Mouse (Mus musculus) ovary, postnatal 36 days (tissue): ENCODE data around the gene Add3.

Experiments
- DNase-seq: peaks from one replicate; pipeline ENCODE4 v3.0.0; 2022; ENCODE audit warnings: low spot score, mixed read lengths

Add3 gene

DNA sequence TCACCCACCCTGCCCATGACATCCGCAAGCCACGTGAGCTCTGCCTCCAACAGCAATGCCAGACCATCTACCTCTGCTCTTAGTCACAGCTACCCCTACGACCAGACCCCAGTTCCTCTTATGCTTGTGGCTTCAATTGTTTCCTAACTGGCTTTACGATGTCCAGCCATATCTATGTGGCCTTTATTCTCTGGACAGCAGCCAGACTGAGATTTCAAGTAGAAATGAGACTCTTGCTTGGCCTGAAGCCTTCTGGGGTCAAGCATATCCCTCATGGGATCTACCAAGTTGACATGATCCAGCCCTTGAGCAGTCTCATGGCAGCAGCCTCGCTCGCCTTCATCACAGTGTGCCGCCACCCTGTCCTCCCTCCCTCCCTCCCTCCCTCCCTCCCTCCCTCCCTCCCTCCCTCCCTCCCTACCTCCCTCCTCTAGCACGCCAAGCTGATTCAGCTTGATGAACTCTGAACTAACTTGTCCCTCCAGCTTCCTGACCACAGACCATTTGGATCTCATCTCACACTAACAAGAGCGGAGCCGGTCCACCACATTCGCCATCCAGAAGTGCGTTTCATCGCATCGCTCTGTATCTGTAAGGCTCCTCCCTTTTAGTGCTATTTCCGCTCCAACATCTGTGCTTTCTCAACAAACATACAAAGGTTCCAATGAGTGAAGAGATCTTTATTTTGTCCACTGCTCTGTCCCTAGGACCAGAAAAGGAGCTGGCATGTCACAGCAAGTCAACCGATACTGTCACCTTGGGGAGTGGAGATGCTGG, 9.7 kb upstream of the Add3 start:
- no peak for DNase-seq

GRCm38 (mm10) chr19:53132471-53132870, 7.8 kb upstream of the Add3 start:
- no peak for DNase-seq

DNA sequence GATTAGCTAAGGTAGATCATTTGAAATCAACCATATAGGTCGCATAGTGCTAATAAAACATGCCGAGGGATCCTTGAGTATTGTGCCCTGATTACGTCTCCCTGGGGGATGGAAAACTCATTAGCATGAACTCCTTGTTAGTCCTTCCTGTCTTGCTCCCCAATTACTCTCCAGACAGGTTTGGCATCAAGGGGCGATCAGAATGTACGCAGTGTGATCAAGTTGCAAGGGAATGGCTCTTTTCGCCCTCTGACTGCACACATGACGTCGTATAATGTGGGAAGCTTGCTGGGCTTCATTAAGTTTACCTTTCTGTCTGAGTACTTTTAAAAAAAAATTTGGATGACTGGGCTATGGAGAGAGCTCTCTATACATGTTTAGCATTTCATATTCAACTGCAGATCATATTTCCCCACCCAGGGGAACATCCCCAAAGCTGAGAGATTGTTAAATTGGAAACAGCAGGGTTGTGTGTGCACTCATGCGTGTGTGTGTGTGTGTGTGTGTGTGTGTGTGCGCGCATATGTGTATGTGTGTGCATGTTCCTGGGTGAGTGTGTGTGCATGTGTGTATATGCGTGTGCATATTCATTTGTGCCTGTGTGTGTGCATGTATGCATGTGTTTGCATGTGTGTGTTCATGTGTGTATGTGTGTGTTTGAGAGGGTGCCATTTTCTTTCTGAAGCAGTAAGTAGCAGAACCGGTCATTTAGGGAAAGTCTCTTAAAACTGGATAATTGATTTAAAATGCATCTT, 3.7 kb upstream of the Add3 start:
- no peak for DNase-seq

DNA sequence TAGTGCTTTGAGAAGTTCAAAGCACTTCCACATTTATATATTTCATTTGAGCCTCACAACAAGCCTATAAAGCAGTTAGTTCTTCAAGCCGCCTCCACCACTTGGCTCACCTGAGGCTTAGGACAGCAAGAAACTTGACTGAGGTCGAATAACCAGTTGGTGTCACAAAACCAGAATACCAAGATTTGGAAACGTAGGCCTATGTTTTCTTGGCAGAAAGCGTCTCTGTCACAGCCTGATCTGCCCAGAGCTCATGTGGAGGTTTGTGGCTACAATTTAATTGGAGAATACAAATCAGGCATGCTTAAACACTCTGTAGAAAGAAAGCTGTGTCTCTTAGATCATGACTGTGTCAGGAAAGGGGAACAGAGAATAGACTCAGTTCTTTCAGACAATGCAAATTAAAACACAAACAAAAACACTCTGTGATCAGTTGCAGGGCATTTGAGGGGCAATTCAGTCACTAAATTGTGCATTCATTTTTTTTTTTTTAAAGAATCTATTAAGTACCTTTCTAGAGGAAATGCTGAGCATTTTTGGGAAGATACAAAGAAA, 3.0 kb upstream of the Add3 start:
- no peak for DNase-seq

DNA sequence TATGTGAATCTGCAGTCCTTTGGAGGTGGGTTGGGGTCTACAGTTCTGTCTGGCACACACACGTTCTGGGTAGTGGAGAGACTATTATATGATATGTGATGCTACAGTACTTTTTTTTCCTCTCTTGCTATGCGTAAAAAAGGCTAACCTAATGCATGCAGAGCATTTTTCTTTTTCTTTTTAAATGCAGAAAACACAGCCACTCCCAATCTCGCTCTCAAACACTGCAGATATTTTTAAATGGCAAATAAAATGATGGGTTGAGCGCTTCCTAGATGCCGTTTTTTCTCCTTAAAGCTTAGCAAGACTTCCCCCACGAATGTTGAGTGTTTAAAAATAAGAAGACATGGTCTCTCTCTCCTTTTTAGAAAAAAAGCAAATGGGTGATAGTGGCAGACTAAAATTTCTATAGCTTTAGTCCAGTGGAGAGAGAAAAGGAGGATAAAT, 584 bp downstream of the Add3 start:
- no peak for DNase-seq

DNA sequence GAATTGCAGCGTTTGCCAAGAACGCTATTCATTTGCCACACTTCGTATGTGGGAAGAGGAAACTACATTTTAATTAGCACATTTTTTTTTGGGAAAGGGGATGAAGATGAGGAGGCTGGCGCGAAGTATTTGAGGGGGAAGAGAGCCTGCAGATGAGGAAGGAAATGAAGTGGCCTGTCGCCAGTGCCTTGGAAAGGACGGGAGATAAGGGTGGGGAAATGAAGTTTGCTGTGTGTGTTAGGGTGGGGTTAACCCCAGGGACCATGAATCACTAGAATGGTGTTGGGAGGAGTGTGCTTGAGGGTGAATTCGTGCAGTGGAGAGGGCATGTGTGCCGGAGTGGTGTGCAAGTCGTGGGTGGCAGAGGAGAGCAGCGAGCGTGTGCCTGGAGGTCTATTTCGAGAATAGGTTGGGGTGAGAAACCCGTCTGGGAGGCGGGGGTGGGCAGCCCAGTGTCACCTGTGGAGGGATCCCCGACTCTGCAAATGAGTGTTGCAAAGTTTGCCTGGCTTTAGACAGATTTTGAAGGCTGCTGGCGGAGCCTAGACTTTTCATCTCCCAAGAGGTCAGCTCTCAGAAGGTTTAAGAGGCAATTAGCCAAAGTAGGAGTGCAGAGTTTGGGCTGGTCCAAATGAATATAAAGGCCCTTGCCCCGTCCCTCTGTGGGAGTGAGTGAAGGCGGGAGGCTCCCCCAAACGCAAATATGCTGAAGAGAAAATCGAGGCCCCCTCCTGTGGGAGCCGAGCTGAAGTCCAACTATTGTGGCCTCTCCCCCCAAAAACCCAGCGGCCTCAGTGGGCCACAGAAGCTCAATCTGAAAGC, 1.2 kb downstream of the Add3 start:
- DNase-seq, result peak; percentile 42

DNA sequence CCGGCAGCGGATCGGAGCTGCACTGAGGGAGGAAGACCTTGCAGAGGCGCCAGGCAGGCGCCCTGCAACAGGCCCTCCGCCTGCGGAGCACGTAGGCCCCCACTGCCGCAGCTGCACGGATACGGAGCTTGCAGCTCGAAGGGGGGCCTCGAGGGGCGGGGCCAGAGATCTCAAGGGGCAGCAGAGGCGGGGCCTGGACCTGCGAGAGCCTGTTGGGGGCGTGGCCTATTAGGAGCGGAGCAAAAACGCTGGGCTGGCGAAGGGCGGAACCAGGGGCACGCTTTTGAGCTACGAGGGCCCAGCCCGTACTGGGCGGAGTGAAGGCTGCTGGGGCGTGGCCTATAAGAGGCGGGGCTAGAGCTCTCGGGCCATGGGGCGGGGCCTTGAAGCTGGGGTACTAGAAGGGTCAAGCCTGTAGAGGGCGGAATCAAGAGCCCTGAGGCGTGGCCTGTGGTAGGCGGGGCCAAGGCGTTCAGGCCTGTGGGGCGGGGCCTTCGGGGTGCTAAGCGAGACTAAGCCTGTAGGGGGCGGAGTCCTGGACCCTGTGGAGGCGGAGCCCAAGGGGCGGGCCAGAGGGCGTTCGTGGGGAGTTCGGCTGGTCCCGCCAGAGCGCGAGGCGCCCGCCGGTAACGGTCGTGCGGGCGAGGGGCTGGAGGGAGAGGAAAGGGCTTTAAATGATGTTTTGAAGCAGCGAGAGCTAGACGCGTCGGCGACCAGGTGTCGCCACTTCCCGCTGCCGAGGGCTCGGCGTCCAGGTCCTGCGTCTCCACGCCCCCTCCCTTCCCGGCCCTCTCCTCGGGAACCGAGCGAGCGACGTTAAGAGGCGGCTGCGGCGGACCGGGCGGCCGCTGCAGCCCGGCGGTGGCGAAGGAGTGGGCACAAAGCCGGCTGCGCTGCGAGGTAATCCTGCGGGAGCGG, 2.2 kb downstream of the Add3 start:
- DNase-seq, result peak; percentile 100

DNA sequence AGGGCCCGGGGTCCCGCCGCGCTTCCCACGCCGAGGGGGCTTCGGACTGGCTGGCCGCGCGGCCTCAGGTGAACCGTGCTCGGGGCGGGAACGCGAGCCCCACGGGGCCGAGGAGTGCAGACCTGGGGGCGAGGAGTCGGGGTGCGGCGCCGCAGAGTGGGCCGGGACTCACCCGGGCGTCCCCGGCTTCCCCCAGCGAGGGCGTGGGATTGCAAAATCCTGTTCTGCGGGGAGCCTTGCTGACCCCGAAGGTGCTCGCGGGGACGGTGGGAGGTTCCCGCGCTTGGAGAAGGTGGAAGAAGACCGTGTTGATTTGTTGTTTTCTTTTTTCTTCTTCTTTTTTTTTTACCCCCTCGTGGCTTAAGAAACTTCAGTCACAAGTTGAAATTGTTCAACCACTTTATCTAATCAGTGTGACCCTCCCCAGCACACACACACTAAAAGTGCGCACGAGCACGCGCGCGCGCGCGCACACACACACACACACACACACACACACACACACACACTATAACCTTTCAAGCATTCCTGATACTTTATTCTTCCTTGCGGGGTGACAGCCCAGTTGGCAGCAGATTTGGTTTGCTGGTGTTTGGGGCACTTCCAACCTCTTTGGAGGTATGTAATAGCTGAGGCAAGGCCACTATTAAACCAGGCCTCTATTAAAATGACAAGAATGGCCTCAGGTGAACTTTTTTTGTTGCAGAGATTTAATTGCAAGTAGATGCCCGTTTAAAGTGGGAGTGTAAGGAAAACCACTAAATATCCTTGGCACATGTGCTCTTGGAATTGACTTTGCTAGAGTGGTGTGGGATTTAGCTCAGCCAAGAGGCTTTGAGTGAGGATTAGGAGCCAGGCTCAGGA, 3.1 kb downstream of the Add3 start:
- peak; percentile 32 for DNase-seq

- DNase-seq, result no peak
These were observed 4.8 kb downstream of the Add3 start for GRCm38 (mm10) chr19:53145075-53145474.

DNA sequence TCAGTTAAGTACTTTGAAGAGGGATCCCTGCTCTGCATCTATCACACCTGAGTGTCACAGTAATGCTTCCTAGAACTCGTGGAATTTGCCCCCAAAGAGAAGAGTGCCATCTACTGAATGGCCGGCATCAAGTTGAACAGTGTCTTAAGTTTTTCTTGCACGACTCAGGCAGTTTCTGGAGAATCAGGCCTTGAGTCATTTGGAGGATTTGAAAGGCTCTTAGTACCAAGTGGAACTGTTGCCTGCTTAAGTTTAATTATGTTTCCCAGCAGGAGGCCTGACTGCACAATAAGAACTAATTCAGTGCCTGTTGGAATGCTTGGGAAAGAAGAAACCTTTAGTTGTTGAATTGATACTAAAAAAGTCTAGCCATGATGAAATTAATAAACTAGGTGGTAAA, 9.1 kb downstream of the Add3 start:
- DNase-seq, result no peak

DNA sequence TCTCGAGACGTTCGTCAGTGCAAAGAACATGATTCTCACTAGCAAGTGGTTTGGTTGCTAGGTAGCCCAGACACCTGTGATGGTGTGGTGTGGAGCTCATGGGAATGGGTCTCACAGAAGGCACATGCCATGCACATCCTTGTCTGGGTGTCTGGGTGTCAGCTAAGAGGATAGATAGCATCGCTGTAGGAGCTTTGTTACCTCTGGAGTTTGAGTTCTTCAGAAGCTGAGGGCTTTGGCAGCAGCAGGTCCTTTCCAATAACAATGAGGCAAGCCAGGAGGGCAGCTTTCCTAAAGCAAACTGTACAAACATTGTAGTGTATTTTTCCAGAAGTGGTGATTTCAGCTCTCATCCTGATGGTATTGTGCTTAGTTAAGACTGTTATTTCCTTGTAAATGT, 12.2 kb downstream of the Add3 start:
- DNase-seq, result no peak

GRCm38 (mm10) chr19:53153096-53153495, 12.9 kb downstream of the Add3 start:
- no peak for DNase-seq

DNA sequence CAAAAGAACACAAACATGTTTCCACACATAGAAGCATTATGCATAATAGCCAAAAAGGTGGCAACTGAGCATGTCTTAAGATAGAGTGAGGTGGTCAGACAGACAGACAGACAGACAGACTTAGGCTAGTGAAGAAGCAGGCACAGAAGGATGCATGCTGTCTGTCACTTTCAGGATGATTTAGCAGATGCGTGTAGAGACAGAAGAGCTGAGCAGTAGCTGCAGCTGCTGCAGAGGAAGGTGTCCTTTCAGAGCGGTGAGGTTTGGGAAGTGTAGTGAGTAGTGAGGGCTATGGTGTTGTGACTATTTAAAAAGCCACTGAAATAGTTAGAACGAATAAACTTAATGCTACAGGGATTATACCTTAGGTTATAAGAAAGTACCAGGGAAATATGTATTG, 13.9 kb downstream of the Add3 start:
- no peak for DNase-seq

DNA sequence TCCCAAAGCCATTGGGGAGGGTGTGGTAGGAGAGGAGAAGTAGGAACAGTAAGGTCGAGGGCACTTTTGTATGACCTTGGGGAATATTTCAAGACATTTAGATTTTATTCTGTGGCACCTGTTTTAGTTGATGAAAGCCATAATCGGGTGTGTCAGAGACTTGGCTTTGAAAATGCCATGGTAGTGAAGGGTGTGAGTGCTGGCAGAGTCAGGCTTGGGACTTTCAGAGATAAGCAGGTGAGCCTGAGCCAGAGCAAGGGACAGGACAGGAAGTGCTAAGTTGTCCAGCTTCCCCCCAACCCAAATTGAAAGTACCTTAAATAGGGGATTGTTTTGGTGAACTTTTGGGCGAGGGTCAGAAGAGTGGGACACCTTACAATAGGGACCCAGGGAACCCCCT, 16.1 kb downstream of the Add3 start:
- DNase-seq, result no peak

- DNase-seq, result no peak
These were observed 16.9 kb downstream of the Add3 start for GRCm38 (mm10) chr19:53157176-53157575.

GRCm38 (mm10) chr19:53159351-53159750, 19.1 kb downstream of the Add3 start:
- DNase-seq, result no peak

DNA sequence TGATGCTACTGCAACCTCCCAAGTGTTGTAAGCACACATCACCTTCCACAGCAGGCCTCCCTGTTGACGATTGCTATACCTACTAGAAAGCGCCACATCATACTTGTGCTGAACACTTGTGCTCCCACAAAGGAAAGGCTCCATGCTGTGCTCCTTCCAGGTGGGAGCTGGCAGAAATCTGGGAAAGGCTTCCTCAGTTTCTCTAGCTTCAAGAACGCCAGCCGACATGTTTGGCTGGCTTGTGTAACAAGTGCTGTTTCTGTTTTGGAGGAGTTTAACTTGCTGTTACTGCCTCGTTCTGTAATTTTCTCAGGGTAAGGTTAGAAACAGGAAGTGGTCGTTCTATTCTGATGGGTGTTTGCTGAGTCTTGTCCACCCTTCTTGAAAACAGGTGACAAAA, 22.7 kb downstream of the Add3 start:
- DNase-seq, result no peak

- DNase-seq, result no peak
These were observed 24.4 kb downstream of the Add3 start for GRCm38 (mm10) chr19:53164645-53165044.

DNA sequence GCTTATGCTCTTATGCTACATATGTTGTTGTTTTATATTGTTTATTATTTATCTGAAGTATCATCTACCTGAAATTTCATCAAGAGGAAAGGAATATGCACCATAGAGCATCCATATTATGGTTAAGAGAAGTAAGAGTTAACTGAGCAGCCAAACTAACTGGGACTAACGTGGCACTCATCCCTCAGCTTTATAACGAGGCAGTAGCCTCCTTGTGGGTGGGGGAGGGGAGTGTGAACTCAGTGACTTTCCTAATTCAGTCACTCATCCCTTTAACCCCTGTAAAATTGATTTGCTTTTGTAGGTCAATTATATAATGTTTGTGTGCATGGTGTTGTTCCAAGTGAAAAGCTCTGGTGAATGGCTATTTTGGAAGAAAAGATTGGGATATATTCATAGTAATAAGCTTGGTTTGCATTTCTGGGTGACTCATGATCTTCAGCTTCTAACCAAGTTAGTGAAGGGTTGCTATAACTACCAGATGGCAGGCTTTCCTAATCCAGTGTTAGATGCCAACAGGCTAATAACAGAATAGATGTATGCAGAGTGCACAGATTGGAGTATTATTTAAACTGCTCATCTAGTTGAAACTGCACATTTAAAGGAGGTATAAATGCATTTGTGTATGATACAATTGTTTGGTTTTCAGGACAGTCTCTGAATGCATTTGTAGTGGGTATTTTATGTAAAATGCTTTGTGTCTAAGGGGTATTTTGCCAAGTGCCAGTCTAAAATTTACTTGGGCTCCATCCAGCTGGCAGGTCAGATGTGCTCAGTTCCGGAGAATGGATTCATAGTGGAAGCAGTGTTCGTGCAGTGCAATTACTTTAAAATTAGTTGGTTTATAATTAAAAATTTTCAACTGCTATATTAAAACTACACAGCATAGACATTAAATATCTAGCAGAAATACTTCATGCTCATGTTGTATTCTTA, 25.3 kb downstream of the Add3 start:
- no peak for DNase-seq
